Mouse (Mus musculus) liver, adult 2 months (tissue): ENCODE results near the gene Prkcsh. TPM values are rescaled to one million over a fixed set of nuclear protein-coding genes. Genes with fewer than 3 reads are reported as not detected.
A peak's percentile ranks its signal among the peaks of the same experiment; 100 is the strongest.

Experiments
- DNase-seq: peaks from one replicate; pipeline ENCODE4 v3.0.0-alpha.2; 2011; ENCODE audit warnings: low read depth, low spot score; ENCODE audit errors: extremely low read depth
- H3K27ac ChIP-seq: fragments of 200-500 bp; replicated peaks from 2 replicates; pipeline ENCODE4 v1.5.1; 2012; ENCODE audit warnings: low read depth, mild to moderate bottlenecking, control low read depth, inconsistent platforms, low read length; ENCODE audit not compliant: insufficient read depth
- H3K27me3 ChIP-seq: fragments of 200-500 bp; 2 replicates; pipeline ENCODE4 v1.6.1; 2012; ENCODE audit warnings: mild to moderate bottlenecking, moderate library complexity, low read length, inconsistent platforms; ENCODE audit not compliant: control insufficient read depth, insufficient read depth
- H3K36me3 ChIP-seq: fragments of 200-500 bp; 2 replicates; pipeline ENCODE4 v1.6.1; 2012; ENCODE audit warnings: low read length, inconsistent platforms; ENCODE audit not compliant: control insufficient read depth, insufficient read depth
- H3K4me1 ChIP-seq: fragments of 200-500 bp; 2 replicates; pipeline ENCODE4 v1.6.1; 2011; ENCODE audit warnings: low read length; ENCODE audit not compliant: control insufficient read depth, insufficient read depth
- H3K4me3 ChIP-seq: fragments of 200-500 bp; 2 replicates; pipeline ENCODE4 v1.5.1; 2011; ENCODE audit warnings: low read depth, mild to moderate bottlenecking, control low read depth, low read length, moderate library complexity; ENCODE audit not compliant: insufficient read depth
- H3K79me2 ChIP-seq: fragments of 200-500 bp; 2 replicates; pipeline ENCODE4 v1.6.1; 2012; ENCODE audit warnings: inconsistent platforms, mild to moderate bottlenecking, low read length, moderate library complexity; ENCODE audit not compliant: control insufficient read depth, insufficient read depth
- H3K9ac ChIP-seq: fragments of 200-500 bp; 2 replicates; pipeline ENCODE4 v1.6.1; 2012; ENCODE audit warnings: low read depth, mild to moderate bottlenecking, control low read depth, inconsistent platforms, low read length
- CTCF ChIP-seq: fragments of 200-500 bp; IDR thresholded peaks from 2 replicates; pipeline ENCODE4 v1.5.1; 2011; ENCODE audit warnings: low read depth, low read length, control low read depth
- POLR2A ChIP-seq: fragments of 200-500 bp; IDR thresholded peaks from 2 replicates; pipeline ENCODE4 v1.6.1; 2011; ENCODE audit warnings: low read length, control low read depth; ENCODE audit not compliant: insufficient read depth; ENCODE audit errors: extremely low read depth
- WGBS: fragments of 180-500 bp; shearing (Covaris S2); methylation state at CpG from one replicate; pipeline ENCODE4 v1.1.7; 2018; 5-methylcytosine and 5-hydroxymethylcytosine counted together
- polyA plus RNA-seq: library from polyadenylated mRNA; depleted of rRNA; stranded (reverse); fragments of >200 nt; gene quantifications from 2 replicates; pipeline ENCODE4 v1.2.3, GENCODE M21; 2012
- total RNA-seq: library from RNA; depleted of rRNA; stranded (reverse); fragments of >200 nt; gene quantifications from 2 replicates; pipeline ENCODE4 v1.2.3, GENCODE M21; 2014

The Prkcsh gene
- total and polyA plus RNA-seq, 2 experiments: 60.0 to 99.3 TPM

DNA sequence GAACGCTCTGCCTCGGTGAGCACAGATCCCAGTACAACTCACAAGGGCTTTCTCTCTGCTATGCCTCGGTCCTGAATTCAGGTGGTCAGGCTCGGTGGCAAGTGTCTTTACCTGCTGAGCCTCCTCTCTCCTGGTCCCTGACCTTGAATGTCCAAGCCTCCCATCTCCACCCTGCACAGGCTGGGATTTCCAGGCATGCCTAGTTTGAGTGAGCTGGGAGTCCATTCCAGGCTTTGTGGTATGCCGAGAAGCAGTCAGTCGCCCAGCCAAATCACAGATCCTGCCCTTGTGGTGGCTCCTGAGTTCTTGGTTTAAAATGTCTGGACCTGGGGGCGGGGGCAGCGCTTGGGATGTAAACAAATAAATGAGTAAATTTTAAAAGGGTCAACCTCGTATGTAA is 44.7 kb downstream of the Prkcsh start:
- peaks cover 19% of the 10 kb centered on the region for H3K27me3 ChIP-seq
- no peak overlapping the region for H3K27ac ChIP-seq
- 57% methylated on average over 9 of the region's 9 CpGs for WGBS
- H3K4me1 ChIP-seq: no peaks in the 10 kb centered on the region
- H3K9ac ChIP-seq: no peak overlapping the region
- no peaks in the 10 kb centered on the region for H3K36me3 ChIP-seq
- H3K4me3 ChIP-seq: no peak overlapping the region
- TF ChIP-seq POLR2A (no peak), CTCF (no peak)
- no peaks in the 10 kb centered on the region for H3K79me2 ChIP-seq
- no peak for DNase-seq

- TF ChIP-seq CTCF (no peak), POLR2A (no peak)
- no peaks in the 10 kb centered on the region for H3K4me1 ChIP-seq
- H3K27me3 ChIP-seq: peaks cover 19% of the 10 kb centered on the region
- no peak overlapping the region for H3K9ac ChIP-seq
- no peak overlapping the region for H3K4me3 ChIP-seq
- no peaks in the 10 kb centered on the region for H3K79me2 ChIP-seq
- no peaks in the 10 kb centered on the region for H3K36me3 ChIP-seq
- no peak for DNase-seq
- no peak overlapping the region for H3K27ac ChIP-seq
- WGBS: 75% methylated on average over 11 of the region's 11 CpGs
These were observed 46.7 kb downstream of the Prkcsh start for GRCm38 (mm10) chr9:22049315-22049714.

- Histone ChIP-seq H3K9ac (no peak overlapping the region), H3K27ac (no peak overlapping the region), H3K4me3 (no peak overlapping the region), H3K79me2 (no peaks in the 10 kb centered on the region), H3K4me1 (no peaks in the 10 kb centered on the region), H3K27me3 (peaks cover 19% of the 10 kb centered on the region), H3K36me3 (no peaks in the 10 kb centered on the region)
- TF ChIP-seq CTCF (no peak), POLR2A (no peak)
- no peak for DNase-seq
- 71% methylated on average over 4 of the region's 4 CpGs for WGBS
These were observed 47.2 kb downstream of the Prkcsh start for GRCm38 (mm10) chr9:22049721-22050270.

DNA sequence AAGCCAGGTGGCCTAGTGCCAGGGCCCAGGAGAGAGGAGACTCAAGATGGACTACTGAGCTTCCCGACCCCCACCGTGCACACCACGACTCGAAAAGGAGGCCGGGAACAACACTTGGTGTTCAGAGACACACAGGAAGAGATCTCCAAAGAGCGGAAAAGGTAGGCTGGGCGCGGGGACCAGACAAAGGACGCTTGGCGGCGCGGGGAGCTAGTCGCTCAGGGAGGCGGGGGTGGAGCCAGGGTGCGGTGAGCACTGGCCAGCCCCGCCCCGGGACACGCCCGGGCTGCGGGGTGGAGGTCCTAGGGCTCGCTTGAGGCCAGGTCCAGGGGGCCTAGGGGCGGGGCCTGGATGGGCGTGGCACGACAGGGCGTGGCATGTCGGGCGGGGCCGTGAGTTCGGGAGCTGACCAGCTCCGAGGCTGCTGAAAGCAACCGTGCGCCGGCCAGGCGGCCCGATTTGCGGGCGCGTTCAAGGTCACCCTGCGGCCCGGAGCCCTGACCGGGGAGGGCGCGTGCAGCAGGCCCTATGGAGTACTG is 47.8 kb downstream of the Prkcsh start:
- Histone ChIP-seq H3K4me1 (0 out of 2 replicates have a peak, but pooled peaks cover 2% of the 10 kb centered on the region), H3K4me3 (peak overlapping the region; percentile 6; the same call in 1 of the 2 replicates), H3K9ac (no peak overlapping the region), H3K79me2 (no peaks in the 10 kb centered on the region), H3K27ac (no peak overlapping the region), H3K36me3 (no peaks in the 10 kb centered on the region), H3K27me3 (peaks cover 19% of the 10 kb centered on the region)
- no peak for DNase-seq
- WGBS: 7% methylated on average over 43 of the region's 43 CpGs
- TF ChIP-seq CTCF (no peak), POLR2A (no peak)

GRCm38 (mm10) chr9:22051161-22051957 is 48.8 kb downstream of the Prkcsh start:
- H3K79me2 ChIP-seq: no peaks in the 10 kb centered on the region
- no peak overlapping the region for H3K9ac ChIP-seq
- peaks cover 19% of the 10 kb centered on the region for H3K27me3 ChIP-seq

DNA sequence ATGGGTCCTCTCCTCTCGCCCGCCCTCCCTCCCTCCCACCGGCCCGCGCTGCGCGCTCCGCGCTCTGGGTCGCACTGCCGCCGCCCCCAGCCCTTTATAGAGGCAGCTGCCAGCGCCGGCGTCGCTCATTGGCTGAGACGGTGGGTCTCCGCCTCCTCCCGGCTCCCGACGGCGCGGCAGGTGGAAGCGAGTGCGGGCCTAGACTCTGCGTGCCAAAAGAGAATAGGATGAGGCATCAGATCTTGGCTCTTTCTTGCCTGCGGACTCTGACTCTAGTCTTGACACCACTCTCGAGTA is 49.3 kb downstream of the Prkcsh start, which contains the start of gene Elavl3:
Elavl3 (minus strand) TSS at position 66 of the 297 bp plus-strand sequence.
- no peak for DNase-seq
- H3K36me3 ChIP-seq: no peaks in the 10 kb centered on the region
- H3K27ac ChIP-seq: no peak within 1 kb of the TSS
- no peak within 1 kb of the TSS for H3K9ac ChIP-seq
- no peak within 1 kb of the TSS for H3K4me3 ChIP-seq
- TF ChIP-seq POLR2A: no peak
- TF ChIP-seq CTCF: no peak
- H3K4me1 ChIP-seq: peaks cover 7% of the 10 kb centered on the region; the same call in 1 of the 2 replicates
- 6% methylated on average over 24 of the region's 28 CpGs for WGBS
- peaks cover 19% of the 10 kb centered on the region for H3K27me3 ChIP-seq
- no peaks in the 10 kb centered on the region for H3K79me2 ChIP-seq

More at GRCm38 (mm10) chr9:22051161-22051957, 48.8 kb downstream of the Prkcsh start:
- H3K27ac ChIP-seq: no peak overlapping the region
- no peak for TF ChIP-seq POLR2A
- no peak for TF ChIP-seq CTCF
- H3K4me1 ChIP-seq: peaks cover 6% of the 10 kb centered on the region; the same call in 1 of the 2 replicates
- H3K36me3 ChIP-seq: no peaks in the 10 kb centered on the region
- no peak for DNase-seq
- H3K4me3 ChIP-seq: no peak overlapping the region
- WGBS: 5% methylated on average over 63 of the region's 67 CpGs
